8 mouse cellular contexts compared by ENCODE assay signal in the genomic region with DNA sequence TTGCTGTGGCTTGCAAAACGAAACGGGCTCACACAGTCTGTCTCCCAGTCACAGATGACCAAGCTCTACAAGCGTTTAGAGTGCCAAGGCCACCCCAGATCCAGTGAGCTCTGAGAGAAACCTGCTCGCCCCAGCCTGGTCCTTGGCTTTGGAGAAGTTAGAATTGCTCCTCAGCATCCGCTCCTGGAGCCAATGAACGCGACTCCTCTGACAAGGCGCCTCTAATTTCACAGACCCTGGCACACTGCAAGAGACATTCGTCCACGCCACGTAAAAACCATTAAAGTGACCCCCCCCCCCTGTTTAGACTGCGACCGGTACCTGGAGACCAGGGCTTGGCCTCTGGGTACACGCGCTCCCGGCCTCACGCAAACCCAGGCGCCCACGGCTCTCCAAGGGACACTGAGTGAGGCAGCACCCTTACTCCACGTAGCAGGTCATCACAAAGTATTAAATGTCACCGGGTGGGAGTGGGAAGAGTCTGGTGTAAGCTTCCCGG. TPM values are rescaled to one million over a fixed set of nuclear protein-coding genes. Genes with fewer than 3 reads are reported as not detected.
DNase-seq lines count a peak whose midpoint lies in the region; ATAC-seq and TF ChIP-seq lines count a peak whose summit lies in the region.

No protein-coding gene starts in this region.

- H3K9me3 ChIP-seq in forebrain, embryonic 15.5 days, result no peaks in the 10 kb centered on the region
- H3K9me3 ChIP-seq in intestine, postnatal 0 days (ENCODE audit: control insufficient read depth), result no peaks in the 10 kb centered on the region
- H3K9me3 ChIP-seq in neural tube, embryonic 12.5 days, result no peaks in the 10 kb centered on the region

- no peak overlapping the region for H3K27ac ChIP-seq in liver, adult 2 months (replicated peaks; ENCODE audit: insufficient read depth, low read depth, low read length)
- no peak overlapping the region for H3K27ac ChIP-seq in brown adipose tissue, adult 24 weeks (replicated peaks; ENCODE audit: low read depth, low read length)
- H3K27ac ChIP-seq in forebrain, embryonic 15.5 days (replicated peaks), result no peak overlapping the region
- no peak overlapping the region for H3K27ac ChIP-seq in intestine, postnatal 0 days (ENCODE audit: low read depth, low read length)
- no peak overlapping the region for H3K27ac ChIP-seq in neural tube, embryonic 12.5 days

- DNase-seq in liver, adult 2 months (ENCODE audit: extremely low read depth, low read depth, low spot score), result no peak
- DNase-seq in liver (no peak), adipocyte (ENCODE audit: low spot score) (no peak)
- DNase-seq in adrenal gland, postnatal 4 days (ENCODE audit: low spot score in 2 of 2), result no peak

- H3K4me2 ChIP-seq in forebrain, embryonic 15.5 days (replicated peaks), result peak overlapping the region; percentile 90
- H3K4me2 ChIP-seq in intestine, postnatal 0 days (replicated peaks; ENCODE audit: low read depth), result peak overlapping the region; percentile 92
- H3K4me2 ChIP-seq in neural tube, embryonic 12.5 days (replicated peaks), result peak overlapping the region; percentile 87

- H3K4me3 ChIP-seq in liver, adult 2 months (ENCODE audit: insufficient read depth, low read depth, low read length), result peak overlapping the region; percentile 56
- H3K4me3 ChIP-seq in brown adipose tissue, adult 24 weeks (ENCODE audit: insufficient read depth, low read depth, low read length), result peak overlapping the region; percentile 51
- H3K4me3 ChIP-seq in forebrain, embryonic 15.5 days, result peak overlapping the region; percentile 67
- peak overlapping the region; percentile 56 for H3K4me3 ChIP-seq in intestine, postnatal 0 days (ENCODE audit: low read depth, low read length)
- H3K4me3 ChIP-seq in neural tube, embryonic 12.5 days, result peak overlapping the region; percentile 61

- no peaks in the 10 kb centered on the region for H3K36me3 ChIP-seq in liver, adult 2 months (ENCODE audit: control insufficient read depth, insufficient read depth, low read length)
- H3K36me3 ChIP-seq in forebrain, embryonic 15.5 days, result no peaks in the 10 kb centered on the region
- H3K36me3 ChIP-seq in intestine, postnatal 0 days (ENCODE audit: control insufficient read depth, insufficient read depth), result no peaks in the 10 kb centered on the region
- no peaks in the 10 kb centered on the region for H3K36me3 ChIP-seq in neural tube, embryonic 12.5 days

- 4% methylated on average over 22 of the region's 22 CpGs for WGBS in liver, adult 2 months
- 0% methylated on average over 22 of the region's 22 CpGs for WGBS in forebrain, embryonic 15.5 days
- 7% methylated on average over 22 of the region's 22 CpGs for WGBS in intestine, postnatal 0 days
- WGBS in neural tube, embryonic 12.5 days, result under 1% methylated on average over 22 of the region's 22 CpGs

- H3K4me1 ChIP-seq in liver, adult 2 months (ENCODE audit: control insufficient read depth, insufficient read depth, low read length), result no peaks in the 10 kb centered on the region; the same call in 1 of the 2 replicates
- no peaks in the 10 kb centered on the region for H3K4me1 ChIP-seq in brown adipose tissue, adult 24 weeks (ENCODE audit: control insufficient read depth, insufficient read depth, insufficient read length, low read length)
- H3K4me1 ChIP-seq in forebrain, embryonic 15.5 days, result peaks cover 23% of the 10 kb centered on the region
- no peaks in the 10 kb centered on the region for H3K4me1 ChIP-seq in intestine, postnatal 0 days (replicated peaks; ENCODE audit: control insufficient read depth, insufficient read depth, low read length)
- H3K4me1 ChIP-seq in neural tube, embryonic 12.5 days, result peaks cover 16% of the 10 kb centered on the region

- H3K9ac ChIP-seq in liver, adult 2 months (ENCODE audit: low read depth, low read length), result peak overlapping the region; percentile 54
- peak overlapping the region; percentile 58 for H3K9ac ChIP-seq in forebrain, embryonic 15.5 days (replicated peaks)
- no peak overlapping the region for H3K9ac ChIP-seq in intestine, postnatal 0 days (ENCODE audit: low read depth, low read length)
- peak overlapping the region; percentile 70 for H3K9ac ChIP-seq in neural tube, embryonic 12.5 days

- no peak for TF ChIP-seq POLR2A in liver, adult 2 months (IDR thresholded peaks at IDR 0.05; ENCODE audit: extremely low read depth, insufficient read depth, low read length)

- peaks cover 13% of the 10 kb centered on the region for H3K27me3 ChIP-seq in liver, adult 2 months (ENCODE audit: control insufficient read depth, insufficient read depth, low read length)
- H3K27me3 ChIP-seq in forebrain, embryonic 15.5 days, result peaks cover 12% of the 10 kb centered on the region
- peaks cover 31% of the 10 kb centered on the region for H3K27me3 ChIP-seq in intestine, postnatal 0 days (replicated peaks; ENCODE audit: control insufficient read depth, insufficient read depth, low read length)
- H3K27me3 ChIP-seq in neural tube, embryonic 12.5 days (replicated peaks), result peaks cover 9% of the 10 kb centered on the region

- TF ChIP-seq CTCF in liver, adult 2 months (IDR thresholded peaks at IDR 0.05; ENCODE audit: low read depth, low read length), result no peak
- TF ChIP-seq CTCF in intestine, postnatal 0 days (IDR thresholded peaks at IDR 0.05; ENCODE audit: low read depth), result no peak

- no peaks in the 10 kb centered on the region for H3K79me2 ChIP-seq in liver, adult 2 months (ENCODE audit: control insufficient read depth, insufficient read depth, low read length)

- peak; percentile 14 for ATAC-seq in forebrain, embryonic 15.5 days (replicated peaks)
- no peak for ATAC-seq in intestine, postnatal 0 days
- peak; percentile 30 for ATAC-seq in neural tube, embryonic 12.5 days (ENCODE audit: low FRiP score, low read depth)

RNA-seq across cellular contexts. Expression of gene Eya4, which starts 1.6 kb away (rescaled TPM):
- total RNA-seq in liver, adult 2 months (2014; rRNA removed), result 0.28 and 0.40 TPM in 2 replicates
- polyA plus RNA-seq in liver, adult 2 months (2012; rRNA removed), result 0.04 and 0.11 TPM in 2 replicates
- polyA plus RNA-seq in brown adipose tissue, adult 24 weeks (2012; ENCODE audit: insufficient read depth, insufficient read length, missing spikeins), result 0.29 and 0.63 TPM in 2 replicates
- polyA plus RNA-seq in forebrain, embryonic 15.5 days (2015; fragmentation: Nextera tagmentation; extraction: Ambion mirVana), result 1.1 and 1.4 TPM in 2 replicates
- polyA plus RNA-seq in intestine, postnatal 0 days (2015; fragmentation: Nextera tagmentation; extraction: Ambion mirVana), result 0.69 and 0.78 TPM in 2 replicates
- polyA plus RNA-seq in neural tube, embryonic 12.5 days (2016; fragmentation: Nextera tagmentation; extraction: Ambion mirVana), result 3.1 and 3.2 TPM in 2 replicates
- 1 to 10 TPM; 5.3 to 5.8 TPM for total RNA-seq in adrenal gland, postnatal 4 days (2021)
